Mouse (Mus musculus): ENCODE measurements at regions not wholly inside any gene's neighbourhood (a gene's known extent, or its start where the extent isn't known, plus 50 kb on each side); places are given as distances from the start of the nearest gene placed in this dataset.

DNA sequence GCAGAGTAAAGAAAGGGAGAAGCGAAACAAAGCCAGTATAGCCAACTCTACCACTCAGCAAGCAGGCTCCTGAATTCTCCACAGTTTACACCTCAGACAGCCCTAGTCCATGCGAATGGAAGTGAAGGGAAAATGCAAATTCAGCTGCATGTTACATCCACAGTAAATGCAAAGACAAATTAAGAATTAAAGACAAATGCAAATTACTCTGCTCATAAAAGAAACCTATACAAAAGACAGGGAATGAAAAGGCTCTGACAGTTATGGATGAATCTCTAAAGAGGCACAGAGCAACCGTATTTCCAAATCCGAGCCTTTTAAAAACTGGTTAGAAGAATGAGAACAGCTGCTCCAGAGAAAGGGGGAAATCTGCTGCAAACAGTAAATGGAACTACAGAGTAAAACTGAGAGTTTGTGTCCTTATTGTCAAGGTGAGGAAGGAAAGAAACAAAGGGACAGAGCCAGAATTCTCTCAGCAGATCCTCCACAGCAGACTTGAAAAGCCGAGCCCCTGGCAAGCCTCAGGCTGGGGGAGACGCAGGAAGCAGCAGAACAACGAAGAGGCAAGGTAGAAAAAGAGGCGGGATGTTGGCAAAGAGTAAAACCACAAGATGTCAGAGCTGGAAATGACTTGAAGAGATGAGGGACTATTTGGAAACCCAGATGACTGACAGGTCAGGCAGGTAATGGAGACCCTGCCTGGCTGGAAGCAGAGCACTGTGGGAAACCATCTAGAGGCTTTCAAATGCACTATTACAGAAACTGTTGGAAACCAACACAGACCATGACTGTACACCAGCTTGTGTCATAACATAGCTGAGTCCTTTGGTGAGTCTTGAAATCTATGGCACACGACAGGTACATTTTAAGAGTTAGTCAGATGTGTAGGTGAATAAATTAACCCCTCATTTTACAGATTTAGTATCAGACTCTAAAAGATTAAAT is 184.5 kb upstream of the Acvr2a start:
- DNase-seq: no peak

- peak; percentile 30 to 36 for DNase-seq
Observed at GRCm38 (mm10) chr2:48634456-48635174, 179.3 kb upstream of the Acvr2a start.

DNA sequence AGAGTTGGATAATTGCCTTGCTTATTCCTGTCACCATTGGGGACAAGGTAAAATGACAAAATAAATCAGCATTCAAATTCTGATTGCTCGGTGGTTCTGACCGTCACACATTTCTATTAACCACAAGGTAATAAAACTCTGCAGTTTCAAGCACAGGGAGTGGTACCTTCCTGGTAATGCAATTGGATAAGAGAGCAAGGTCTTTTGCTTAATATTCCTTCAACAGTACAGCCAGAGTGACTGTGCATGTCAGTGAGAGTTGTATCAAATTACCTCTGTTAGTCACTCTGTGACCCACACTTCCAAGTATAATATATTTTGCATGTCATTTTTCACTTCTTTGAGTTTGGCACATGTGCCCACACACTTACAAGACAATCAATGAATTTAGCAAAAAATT is 177.8 kb upstream of the Acvr2a start:
- DNase-seq: no peak

DNA sequence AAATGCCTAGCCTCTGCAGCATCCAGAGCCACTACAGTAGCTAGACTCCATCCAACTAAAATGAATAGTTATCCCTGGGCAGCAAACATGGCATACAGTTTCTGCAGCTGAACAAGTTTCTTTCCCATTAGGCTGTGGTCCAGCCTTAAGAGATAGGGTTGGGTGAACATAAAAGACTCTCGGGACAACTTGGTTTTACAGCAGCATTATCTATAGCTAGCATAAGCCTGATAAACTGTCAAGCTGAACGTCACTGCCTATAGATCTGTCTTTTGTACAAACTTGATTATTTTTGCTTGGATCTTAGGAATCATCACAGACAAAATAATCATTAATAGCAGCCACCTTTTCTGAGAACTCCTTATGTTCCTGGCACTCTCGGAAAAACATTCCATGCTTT is 169.8 kb upstream of the Acvr2a start:
- DNase-seq: no peak

DNA sequence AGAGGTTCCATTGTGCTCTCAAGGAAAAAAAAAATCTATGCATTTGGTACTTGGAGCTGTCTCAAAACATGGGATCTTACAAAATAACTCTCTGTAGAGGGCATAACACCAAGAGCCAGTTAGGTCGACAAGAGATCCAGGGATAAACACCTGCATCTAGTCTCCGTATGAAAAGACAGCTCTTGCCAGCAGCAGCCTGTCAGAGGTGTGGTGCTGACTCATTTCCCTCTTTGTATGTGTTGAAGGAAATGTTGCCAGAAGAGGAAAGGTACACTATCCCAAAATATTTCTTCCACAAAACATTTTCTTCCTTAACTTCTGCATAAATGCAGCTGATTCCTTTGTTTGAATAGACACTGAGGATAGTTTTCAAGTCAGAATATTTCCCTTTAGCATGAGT is 163.6 kb upstream of the Acvr2a start:
- peak in 1 of 2 experiments; percentile 11 for DNase-seq

DNA sequence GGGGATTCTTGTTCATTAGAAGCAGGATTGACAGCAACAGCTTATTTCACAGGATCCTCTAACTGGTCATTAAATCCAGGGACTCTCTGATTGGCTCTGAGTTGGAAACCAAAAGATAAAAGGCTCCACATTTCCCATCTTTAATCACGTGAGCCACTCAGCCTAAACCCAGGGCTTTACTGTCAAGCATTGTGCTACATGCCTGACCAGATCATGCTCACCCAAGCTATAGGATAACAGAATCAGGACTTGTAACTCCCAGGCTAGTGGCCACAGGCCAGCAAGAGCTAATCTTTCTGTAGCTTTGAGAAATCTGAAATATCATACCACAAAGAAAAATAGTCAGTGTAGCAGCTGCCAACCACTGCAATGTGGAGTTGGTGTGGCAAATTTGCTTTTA is 152.7 kb upstream of the Acvr2a start:
- no peak for DNase-seq

- no peak for DNase-seq
Observed at GRCm38 (mm10) chr2:48665103-48665502, 148.8 kb upstream of the Acvr2a start.

DNA sequence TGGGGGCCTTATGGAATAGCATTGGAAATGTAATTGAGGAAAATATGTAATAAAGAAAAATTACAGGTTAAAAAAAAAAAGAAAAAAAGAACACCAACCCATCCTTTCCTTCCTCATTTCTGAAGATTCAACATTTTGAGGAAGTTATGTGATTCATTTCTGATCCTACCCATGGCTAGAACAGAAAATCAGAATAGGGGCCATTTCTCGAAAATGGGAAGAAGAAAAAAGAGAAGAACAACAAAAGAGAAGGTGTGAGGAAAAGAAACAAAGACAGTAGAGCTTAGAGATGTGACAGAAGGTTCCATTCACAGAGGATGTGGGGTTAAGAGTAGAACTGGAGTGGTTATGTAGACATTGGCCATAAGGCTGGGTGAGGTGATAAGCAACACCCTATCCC is 124.8 kb upstream of the Acvr2a start:
- no peak for DNase-seq

DNA sequence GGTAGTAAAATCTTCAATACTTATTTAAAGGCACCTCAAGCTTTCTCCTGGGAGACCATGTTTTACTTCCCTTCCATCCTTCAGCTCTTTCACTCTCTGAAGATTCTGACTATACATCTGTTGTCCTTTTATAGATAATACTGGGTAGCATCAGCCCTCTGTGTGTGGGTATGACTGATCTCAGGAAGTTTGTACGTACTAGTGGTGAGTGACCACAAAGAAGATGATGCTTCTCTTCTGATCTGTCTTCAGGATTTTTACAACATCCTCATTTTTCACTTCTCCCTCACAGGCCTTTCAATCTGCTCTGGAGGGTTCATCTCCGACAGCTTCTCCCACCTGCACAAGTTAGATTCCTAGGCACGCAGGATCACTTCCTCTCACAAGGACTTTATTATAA is 119.4 kb upstream of the Acvr2a start:
- DNase-seq: no peak

GRCm38 (mm10) chr2:48700886-48701285 is 113.0 kb upstream of the Acvr2a start:
- DNase-seq: peak; percentile 8 to 47

DNA sequence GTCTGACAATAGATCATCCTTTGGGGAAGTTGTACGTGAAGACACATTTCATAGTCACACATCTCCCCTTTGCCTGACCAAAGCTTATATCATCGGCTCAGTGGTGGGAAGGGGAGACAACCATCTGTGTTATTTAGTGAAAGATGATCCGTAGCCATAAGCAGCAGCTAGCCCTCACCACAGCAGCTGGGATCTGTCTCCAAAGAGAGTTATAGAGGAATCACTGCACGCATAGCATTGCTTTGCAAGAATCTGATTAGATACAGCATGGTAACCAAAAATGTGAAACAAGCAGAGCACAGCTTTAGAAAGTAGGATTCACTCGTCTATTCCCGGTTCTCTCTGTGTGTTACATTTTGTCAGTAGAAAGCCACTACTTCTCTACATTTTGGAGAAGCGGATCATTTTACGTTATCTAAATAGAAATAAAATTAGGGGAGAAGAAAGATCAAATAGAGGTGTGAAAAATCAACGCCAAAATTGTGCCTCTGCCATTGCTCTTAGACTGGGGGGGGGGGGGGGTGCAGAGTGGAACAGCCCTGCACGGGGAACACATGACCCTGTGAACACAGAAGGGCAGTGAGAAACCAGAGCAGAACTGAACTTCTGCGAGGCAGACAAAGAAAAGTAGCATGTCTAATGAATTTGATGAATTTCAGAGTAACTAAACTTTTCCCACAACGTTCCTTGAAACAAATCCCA is 108.7 kb upstream of the Acvr2a start:
- no peak for DNase-seq

- no peak for DNase-seq
Observed at GRCm38 (mm10) chr2:48705805-48706150, 108.1 kb upstream of the Acvr2a start.

- DNase-seq: no peak
Observed at GRCm38 (mm10) chr2:48706188-48706587, 107.7 kb upstream of the Acvr2a start.

GRCm38 (mm10) chr2:48716206-48716605 is 97.7 kb upstream of the Acvr2a start:
- DNase-seq: no peak

GRCm38 (mm10) chr2:48717770-48718169 is 96.1 kb upstream of the Acvr2a start:
- no peak for DNase-seq

DNA sequence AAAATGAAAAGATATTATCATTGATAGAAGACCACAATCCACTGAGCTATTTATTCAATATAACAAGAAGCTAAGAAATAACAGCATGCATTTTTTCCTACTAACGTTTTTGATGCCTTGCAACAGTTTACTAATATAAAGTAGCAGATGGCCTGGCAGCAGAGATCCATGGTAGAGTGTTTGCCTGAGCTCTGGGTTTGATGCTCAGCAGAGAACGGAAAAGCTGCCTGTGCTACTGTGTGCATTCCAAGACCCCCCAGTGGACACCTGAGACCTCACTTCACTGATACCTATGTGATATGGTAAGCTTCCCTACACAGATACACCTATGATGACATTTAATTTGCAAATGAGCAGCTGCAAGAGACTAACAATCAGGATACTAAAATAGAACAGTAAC is 95.6 kb upstream of the Acvr2a start:
- no peak for DNase-seq

DNA sequence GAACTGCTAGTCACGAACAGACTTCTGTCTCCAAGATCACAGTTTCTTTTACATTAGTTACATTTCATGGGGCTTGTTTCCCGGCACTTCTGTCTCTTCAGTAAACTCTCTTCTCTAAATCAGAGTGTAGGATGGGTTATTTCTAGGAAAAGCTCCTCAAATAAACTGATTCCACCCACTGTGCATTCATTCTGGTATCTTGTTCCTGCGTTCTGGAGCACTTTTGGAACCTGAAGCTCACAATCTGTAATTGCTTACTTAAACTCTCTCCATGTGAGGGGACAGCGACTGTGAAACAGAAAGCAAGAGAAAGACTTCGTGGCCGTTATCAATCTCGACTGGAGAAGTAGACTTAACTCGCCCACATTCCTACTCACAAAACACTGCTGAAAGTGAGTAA is 83.1 kb upstream of the Acvr2a start:
- DNase-seq: no peak

DNA sequence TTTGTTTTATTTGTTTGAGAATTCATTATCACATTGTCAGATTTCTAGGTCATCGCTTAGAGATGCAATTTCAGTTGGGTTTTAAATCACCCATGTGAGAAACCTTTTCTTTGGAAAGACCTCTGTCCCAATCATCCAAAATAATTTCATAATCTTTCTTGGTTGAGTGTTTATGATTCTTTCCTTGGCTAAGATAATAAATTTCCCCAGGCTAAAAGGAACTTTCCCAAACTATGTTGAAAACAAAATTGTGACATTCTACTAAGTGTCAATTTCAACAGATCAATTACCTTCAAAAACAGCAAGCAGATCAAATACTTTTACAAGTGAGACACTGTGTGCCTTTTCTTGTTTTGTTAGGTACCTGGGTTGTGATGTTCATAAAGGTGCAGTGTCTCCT is 80.0 kb upstream of the Acvr2a start:
- DNase-seq: no peak

DNA sequence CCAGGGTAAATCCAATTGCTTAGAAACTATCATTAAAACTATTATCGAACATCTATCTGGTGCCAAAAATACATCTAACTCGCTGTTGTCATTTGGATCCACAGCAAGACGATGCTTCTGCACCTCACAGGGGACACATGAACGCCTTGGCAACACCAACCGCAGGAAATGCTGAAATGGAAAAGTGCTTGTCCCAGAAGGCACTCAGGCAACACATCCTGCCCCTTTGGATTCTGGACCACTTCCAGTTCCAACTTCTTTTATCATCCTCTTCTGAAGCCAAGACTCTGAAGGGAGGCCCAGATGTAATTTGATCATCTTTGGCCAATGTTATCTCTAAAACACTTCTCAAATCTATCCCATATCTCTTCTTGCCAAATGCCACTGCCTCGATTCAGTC is 79.4 kb upstream of the Acvr2a start:
- DNase-seq: peak; percentile 32 to 46

DNA sequence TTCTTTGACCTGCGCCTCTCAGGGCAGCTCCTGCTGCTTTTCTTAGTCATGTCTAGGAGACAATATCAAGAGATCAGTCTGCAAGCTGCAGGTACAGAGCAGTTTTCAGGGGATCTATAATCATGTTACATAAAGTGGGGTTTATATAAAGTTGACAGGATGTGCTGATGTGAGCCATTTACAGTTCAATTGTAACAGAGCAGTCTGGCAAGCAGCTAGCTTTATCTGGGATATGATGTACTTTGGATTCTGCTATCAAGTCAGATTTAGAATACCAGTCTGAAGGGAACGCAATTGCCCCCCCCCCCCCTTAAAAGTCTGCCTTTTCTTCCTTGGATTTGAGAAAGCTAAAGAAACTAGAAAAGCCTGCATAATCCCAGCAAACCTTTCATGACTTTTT is 77.6 kb upstream of the Acvr2a start:
- DNase-seq: no peak
